Mouse (Mus musculus) adrenal gland, adult 8-10 months (tissue): ENCODE data around the gene Camk1d. TPM values are rescaled to one million over a fixed set of nuclear protein-coding genes. Genes with fewer than 3 reads are reported as not detected.
A peak's percentile ranks its signal among the peaks of the same experiment; 100 is the strongest.

ENCODE experiments used
- DNase-seq: peaks from one replicate; pipeline ENCODE4 v3.0.0; 2022
- total RNA-seq, 4 experiments: library from RNA; stranded (reverse); gene quantifications; 2 replicates each; pipeline ENCODE4 v1.2.4; 2022

Camk1d gene
- total RNA-seq, 4 experiments from 2014 or later, result 7.3 to 13.2 (median 10.9) TPM

DNA sequence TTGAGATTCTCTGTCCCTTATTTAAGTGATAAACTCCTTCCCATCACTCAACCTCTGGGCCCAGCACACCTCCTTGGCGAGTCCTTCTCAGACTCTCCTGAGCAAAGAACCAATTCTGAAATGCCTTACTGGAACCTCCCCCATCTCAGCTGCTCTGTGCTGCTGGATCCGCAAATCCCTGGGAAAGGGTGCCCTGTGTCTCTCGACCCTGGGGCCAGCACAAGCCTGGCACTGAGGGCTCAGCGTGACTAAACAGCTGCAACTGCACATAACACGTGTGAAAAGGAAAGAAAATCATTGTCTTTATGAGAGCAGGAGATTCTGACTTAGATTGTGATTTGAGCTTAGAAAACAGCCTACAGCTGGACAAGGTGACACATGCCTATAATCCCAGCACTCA, 52.4 kb downstream of the Camk1d start:
- DNase-seq, result no peak

DNA sequence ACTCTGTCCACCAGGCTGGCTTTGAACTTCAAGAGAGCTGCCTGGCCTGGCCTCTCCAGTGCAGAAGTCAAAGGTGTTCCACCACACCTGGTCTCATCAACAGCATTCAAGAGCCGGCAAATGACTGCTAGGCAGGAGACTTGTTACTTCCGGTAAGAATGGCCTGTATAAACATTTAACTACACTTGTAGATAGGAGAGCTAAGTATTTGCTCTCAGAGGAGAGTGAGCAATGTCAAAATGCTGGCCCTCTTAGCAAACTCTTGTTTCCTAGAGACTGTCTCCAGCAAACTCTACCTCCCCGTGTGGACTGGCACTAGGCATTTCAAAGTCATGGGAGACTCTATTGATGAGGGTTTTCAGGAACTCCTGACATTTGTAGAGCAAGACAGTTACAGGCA, 56.3 kb downstream of the Camk1d start:
- no peak for DNase-seq

- no peak for DNase-seq
Observed at GRCm38 (mm10) chr2:5656326-5656725, 58.0 kb downstream of the Camk1d start.

- no peak for DNase-seq
Observed at GRCm38 (mm10) chr2:5652071-5652470, 62.2 kb downstream of the Camk1d start.

DNA sequence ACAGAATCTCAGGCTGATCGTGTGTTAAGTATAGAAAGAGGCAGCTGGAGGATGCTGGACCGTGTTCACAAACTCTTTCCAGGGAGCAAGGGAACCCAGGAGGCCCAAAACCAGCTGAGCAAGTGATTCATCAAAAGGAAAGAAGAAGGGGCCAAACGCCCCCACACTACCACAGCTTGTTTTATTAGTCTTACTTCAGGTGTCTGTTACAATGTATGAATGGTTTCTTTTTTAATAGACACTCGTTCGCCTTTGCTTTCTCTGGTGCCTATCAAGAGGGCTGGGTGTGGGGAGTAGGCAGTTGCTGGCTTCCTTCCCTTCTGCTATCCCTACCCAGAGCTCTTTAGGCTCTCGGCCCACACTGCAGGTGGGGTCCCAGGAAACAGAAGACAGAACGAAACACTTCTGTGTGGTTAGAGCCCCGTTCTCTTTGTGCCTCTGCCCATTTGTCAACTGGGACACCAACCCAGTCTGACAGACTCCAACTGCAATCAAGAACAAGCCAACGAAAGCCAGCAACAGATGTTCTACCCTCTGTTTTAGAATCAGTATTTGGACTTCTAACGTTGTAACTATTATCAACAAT, 62.9 kb downstream of the Camk1d start:
- DNase-seq, result no peak

DNA sequence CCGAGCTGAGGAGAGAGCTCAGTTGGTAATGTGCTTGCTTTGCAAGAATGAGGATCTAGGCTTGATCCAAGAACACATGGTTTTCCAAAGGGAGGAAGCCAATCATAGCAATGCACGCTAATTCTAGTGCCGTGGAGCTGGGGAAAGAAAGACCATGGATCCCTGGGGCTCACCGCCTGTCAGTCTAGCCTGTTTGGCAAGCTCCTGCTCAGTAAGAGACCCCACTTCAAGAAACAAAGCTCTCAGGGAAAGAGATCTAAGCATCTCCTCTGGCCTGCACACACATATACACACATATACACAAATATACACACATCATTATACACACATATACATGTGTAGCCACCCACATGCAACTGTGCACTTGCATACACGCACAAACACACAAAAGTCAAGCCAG, 65.1 kb downstream of the Camk1d start:
- DNase-seq, result no peak

DNA sequence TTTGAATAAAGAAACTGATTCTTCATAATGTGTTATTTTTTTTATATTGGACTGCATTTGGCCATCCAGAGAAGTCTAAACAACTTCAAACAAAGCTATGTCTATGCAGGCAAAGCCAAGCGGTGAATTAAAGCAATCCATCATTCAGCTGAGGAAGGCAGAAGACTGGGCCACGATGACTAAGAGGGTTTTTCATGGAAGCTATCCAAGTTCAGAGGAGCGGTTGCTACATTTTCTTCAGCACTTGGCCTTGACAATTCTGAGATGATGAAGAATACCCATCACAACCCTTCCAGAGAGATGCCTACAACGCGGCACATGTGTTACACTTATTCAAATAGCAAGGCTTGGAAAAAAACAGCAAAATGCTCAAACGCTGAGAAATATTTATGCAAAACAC, 65.6 kb downstream of the Camk1d start:
- peak; percentile 36 for DNase-seq

GRCm38 (mm10) chr2:5646322-5646721, 68.0 kb downstream of the Camk1d start:
- no peak for DNase-seq

- no peak for DNase-seq
Observed at GRCm38 (mm10) chr2:5645584-5645983, 68.7 kb downstream of the Camk1d start.

DNA sequence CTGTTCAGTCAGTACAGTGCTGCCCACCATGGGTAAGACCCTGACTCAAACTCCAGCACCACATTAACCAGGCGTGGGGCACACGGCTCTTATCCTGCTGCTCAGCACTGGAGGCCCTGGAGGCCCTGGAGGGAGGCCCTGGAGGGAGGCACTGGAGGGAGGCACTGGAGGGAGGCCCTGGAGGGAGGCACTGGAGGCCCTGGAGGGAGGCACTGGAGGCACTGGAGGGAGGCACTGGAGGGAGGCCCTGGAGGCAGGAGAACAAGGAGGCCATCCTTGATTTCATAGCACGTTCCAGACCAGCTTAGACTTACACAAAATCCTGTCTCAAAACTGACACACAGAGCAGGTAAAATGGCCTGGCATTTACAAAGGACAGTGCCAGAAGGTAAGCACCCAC, 70.4 kb downstream of the Camk1d start:
- no peak for DNase-seq

GRCm38 (mm10) chr2:5643226-5643625, 71.1 kb downstream of the Camk1d start:
- no peak for DNase-seq

- no peak for DNase-seq
Observed at GRCm38 (mm10) chr2:5642624-5643023, 71.7 kb downstream of the Camk1d start.

- DNase-seq, result no peak
Observed at GRCm38 (mm10) chr2:5641678-5642077, 72.6 kb downstream of the Camk1d start.

GRCm38 (mm10) chr2:5640586-5640985, 73.7 kb downstream of the Camk1d start:
- no peak for DNase-seq

DNA sequence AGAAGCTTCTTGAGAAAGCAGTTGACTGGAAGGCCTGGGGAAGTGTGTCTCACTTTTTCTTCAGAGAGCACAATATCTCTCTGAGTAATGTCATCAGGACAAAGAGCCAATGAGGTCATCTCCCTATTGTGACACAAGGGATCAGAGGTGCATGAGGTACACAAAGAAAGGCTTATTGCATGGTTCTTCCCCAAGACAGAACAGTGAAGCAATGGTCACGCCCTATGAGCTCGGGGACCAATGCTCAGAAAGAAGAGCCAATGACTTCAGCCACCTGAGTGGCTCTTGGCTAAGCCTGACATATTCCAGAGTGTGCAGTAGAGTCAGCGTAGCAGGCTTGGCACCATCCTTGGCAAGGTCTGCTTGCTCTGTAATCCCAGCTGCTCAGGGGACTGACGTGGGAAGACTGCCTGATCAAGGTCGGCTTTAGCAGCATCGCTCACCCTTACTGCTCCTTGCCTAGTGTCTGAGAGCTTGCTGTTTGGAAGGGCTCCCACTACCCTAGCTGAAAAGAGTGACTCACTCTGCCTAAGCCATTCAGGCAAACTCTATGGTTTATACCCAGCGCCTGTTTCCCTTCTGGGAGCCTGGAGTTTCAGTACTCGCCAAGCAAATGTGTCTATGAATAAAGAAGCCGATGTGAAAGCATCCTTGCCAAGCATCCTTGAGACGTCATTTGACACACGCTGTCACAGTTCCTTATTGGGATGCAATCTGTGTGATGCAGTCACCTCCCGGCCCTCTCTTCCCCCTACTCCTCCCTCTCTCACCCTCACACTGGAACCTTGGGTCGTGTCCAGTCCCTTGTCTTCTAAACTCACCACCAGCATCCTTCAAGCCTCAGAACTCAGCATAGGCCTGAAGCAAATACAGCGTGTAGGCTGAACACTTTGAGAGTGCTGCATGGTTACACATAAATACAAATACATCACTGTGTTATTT, 77.2 kb downstream of the Camk1d start:
- peak; percentile 76 for DNase-seq

- DNase-seq, result no peak
Observed at GRCm38 (mm10) chr2:5632355-5632684, 82.0 kb downstream of the Camk1d start.

- no peak for DNase-seq
Observed at GRCm38 (mm10) chr2:5631676-5632354, 82.5 kb downstream of the Camk1d start.

GRCm38 (mm10) chr2:5630710-5631109, 83.6 kb downstream of the Camk1d start:
- no peak for DNase-seq

GRCm38 (mm10) chr2:5624379-5624778, 89.9 kb downstream of the Camk1d start:
- no peak for DNase-seq

DNA sequence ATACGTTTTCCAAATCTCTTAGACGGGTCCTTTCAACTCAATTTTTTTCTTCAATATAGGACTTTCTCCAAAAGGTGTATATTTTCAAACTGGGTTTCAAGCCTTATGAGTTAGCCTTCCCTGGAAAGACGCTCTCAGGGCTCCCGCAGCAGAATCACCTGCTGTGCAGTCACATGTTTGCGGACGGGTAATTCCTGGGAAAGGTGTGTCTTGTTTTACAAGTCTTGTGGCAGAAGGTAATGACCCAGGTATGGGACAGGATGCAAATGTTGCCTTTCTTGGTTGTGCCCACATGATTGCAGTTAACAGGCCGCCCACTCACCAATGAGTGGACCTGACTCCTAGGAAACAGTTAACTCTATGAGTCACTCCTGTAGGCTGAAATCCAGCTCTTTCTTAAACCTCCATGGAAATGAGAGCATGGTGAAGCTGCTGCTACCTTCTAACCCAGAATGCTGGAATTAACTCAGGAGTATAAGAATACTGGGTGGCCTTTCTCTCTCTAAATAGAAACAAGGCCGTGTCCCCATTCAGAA, 95.9 kb downstream of the Camk1d start:
- no peak for DNase-seq

GRCm38 (mm10) chr2:5614896-5615295, 99.4 kb downstream of the Camk1d start:
- DNase-seq, result peak; percentile 27

DNA sequence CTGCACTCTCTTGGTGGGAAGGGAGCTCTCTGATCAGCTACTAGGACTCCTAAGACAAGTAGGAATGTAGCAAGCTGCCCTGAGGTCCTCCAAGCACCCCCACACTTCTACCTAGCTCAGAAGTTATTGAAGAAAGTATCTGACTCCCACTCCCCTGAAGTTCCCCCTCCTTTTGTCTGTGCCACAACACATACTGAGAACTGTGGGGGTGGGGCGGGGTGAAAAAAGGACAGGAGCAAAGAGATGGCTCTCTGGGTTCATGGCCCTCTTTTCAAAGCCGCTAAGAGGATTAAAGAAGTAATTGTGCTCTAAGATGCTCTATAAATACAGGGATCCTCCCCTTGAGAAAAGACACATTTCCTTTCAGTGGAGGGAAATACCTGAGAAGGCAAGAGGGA, 100.0 kb downstream of the Camk1d start:
- no peak for DNase-seq

DNA sequence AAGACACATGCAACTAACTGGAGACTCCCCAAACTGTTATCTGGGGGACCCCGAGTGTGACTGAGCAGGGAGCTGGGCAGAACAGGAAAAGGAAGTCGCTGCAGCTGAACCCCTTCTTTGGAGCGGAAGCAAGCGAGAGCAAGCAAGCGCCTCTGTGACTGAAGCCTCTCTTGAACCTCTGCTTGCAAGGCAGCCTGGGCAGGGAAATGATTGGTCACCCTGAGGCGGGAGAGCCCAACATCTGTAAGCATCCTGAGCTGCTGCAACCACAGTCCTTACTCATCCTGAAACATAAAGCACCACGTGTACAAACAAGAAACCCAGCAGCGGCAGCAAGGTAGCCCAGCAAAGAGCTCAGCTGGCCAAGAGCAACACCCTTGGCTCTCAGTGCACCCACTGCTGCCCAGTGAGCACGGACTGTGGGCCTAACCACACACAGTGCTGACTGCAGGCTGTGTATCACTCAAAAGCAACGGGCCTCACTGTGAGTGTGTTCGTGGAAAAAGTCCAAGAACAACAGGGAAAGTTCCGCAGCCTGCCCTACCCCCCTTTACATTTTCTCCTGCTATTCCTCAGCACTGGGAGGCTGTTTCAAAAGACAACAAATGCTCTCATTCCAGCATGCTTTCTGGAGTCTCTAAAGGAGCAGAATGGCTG, 100.5 kb downstream of the Camk1d start:
- DNase-seq, result no peak
